Mouse (Mus musculus) liver, postnatal 0 days (tissue): ENCODE data around the gene Gm9268.

ENCODE experiments used
- CTCF ChIP-seq: sonication (generic); IDR thresholded peaks from 2 replicates; pipeline ENCODE4 v1.5.1; 2016; ENCODE audit warnings: antibody characterized with exemption, low read depth
- EP300 ChIP-seq: IDR thresholded peaks from 2 replicates; pipeline ENCODE4 v1.6.1; 2016; ENCODE audit warnings: antibody characterized with exemption, low read depth, mild to moderate bottlenecking

- no peak for TF ChIP-seq EP300
- TF ChIP-seq CTCF, result no peak
Observed at GRCm38 (mm10) chr7:42980098-42980497, 38.5 kb upstream of the Gm9268 start.
